Mouse (Mus musculus) kidney, embryonic 15.5 days (tissue): ENCODE results near the gene Ntn5. TPM values are rescaled to one million over a fixed set of nuclear protein-coding genes. Genes with fewer than 3 reads are reported as not detected.

Source experiments
- polyA plus RNA-seq: library from polyadenylated mRNA; unstranded; fragments of >200 nt; fragmentation: Nextera tagmentation; extraction: Ambion mirVana; gene quantifications from 2 replicates; pipeline ENCODE4 v1.2.1, GENCODE M21; 2015

The Ntn5 gene
- polyA plus RNA-seq, 1 experiment from 2014 or later: 0.21 TPM

Other genes starting within 250 kb of the Ntn5 start
- 37.6 and 40.8 TPM in 2 replicates for gene Gys1, start 249.2 kb upstream of the Ntn5 start, polyA plus RNA-seq
- gene Ruvbl2, start 245.9 kb upstream of the Ntn5 start, polyA plus RNA-seq: 165 and 167 TPM in 2 replicates
- 4,509 and 4,690 TPM in 2 replicates for gene Ftl1, start 224.1 kb upstream of the Ntn5 start, polyA plus RNA-seq
- gene Bax, start 217.1 kb upstream of the Ntn5 start, polyA plus RNA-seq: 184 and 195 TPM in 2 replicates
- 1.0 and 1.1 TPM in 2 replicates for gene Tulp2, start 202.1 kb upstream of the Ntn5 start, polyA plus RNA-seq
- gene Gm45808, start 197.2 kb upstream of the Ntn5 start, polyA plus RNA-seq: not detected in 2 replicates
- gene Dhdh, start 195.2 kb upstream of the Ntn5 start, polyA plus RNA-seq: 3.3 and 3.5 TPM in 2 replicates
- gene Nucb1, start 173.6 kb upstream of the Ntn5 start, polyA plus RNA-seq: 221 and 252 TPM in 2 replicates
- gene Ppp1r15a, start 157.8 kb upstream of the Ntn5 start, polyA plus RNA-seq: 18.6 and 24.7 TPM in 2 replicates
- 4.5 and 5.1 TPM in 2 replicates for gene Plekha4, start 157.7 kb upstream of the Ntn5 start, polyA plus RNA-seq
- 11.8 and 14.8 TPM in 2 replicates for gene Hsd17b14, start 129.1 kb upstream of the Ntn5 start, polyA plus RNA-seq
- 75.4 and 78.5 TPM in 2 replicates for gene Bcat2, start 113.9 kb upstream of the Ntn5 start, polyA plus RNA-seq
- 0.32 TPM in 1 of 2 replicates, not detected in the other for gene Fgf21, start 68.5 kb upstream of the Ntn5 start, polyA plus RNA-seq
- gene Fut1, start 66.7 kb upstream of the Ntn5 start, polyA plus RNA-seq: 0.06 and 0.21 TPM in 2 replicates
- 0.14 and 0.17 TPM in 2 replicates for gene Izumo1, start 62.2 kb upstream of the Ntn5 start, polyA plus RNA-seq
- 16.1 and 18.0 TPM in 2 replicates for gene Rasip1, start 56.5 kb upstream of the Ntn5 start, polyA plus RNA-seq
- 7.5 and 9.0 TPM in 2 replicates for gene Mamstr, start 44.0 kb upstream of the Ntn5 start, polyA plus RNA-seq
- gene Fut2, start 17.6 kb upstream of the Ntn5 start, polyA plus RNA-seq: 0.42 and 3.7 TPM in 2 replicates
- gene Sec1, start 10.4 kb downstream of the Ntn5 start, polyA plus RNA-seq: 0.19 and 0.29 TPM in 2 replicates
- gene Car11, start 15.8 kb downstream of the Ntn5 start, polyA plus RNA-seq: 8.6 and 8.8 TPM in 2 replicates
- gene Dbp, start 21.1 kb downstream of the Ntn5 start, polyA plus RNA-seq: 3.7 and 4.7 TPM in 2 replicates
- 1,132 and 1,166 TPM in 2 replicates for gene Rpl18, start 31.4 kb downstream of the Ntn5 start, polyA plus RNA-seq
- gene Sphk2, start 34.0 kb downstream of the Ntn5 start, polyA plus RNA-seq: 28.1 and 33.7 TPM in 2 replicates
- gene Fam83e, start 37.2 kb downstream of the Ntn5 start, polyA plus RNA-seq: 1.4 and 2.5 TPM in 2 replicates
- not detected in 2 replicates for gene Spaca4, start 41.8 kb downstream of the Ntn5 start, polyA plus RNA-seq
- gene Lmtk3, start 99.7 kb downstream of the Ntn5 start, polyA plus RNA-seq: 2.5 and 3.1 TPM in 2 replicates
- gene Sult2b1, start 100.6 kb downstream of the Ntn5 start, polyA plus RNA-seq: 2.8 and 3.2 TPM in 2 replicates
- gene Cyth2, start 130.6 kb downstream of the Ntn5 start, polyA plus RNA-seq: 130 and 132 TPM in 2 replicates
- gene Kcnj14, start 140.8 kb downstream of the Ntn5 start, polyA plus RNA-seq: 1.4 and 1.6 TPM in 2 replicates
- gene Grwd1, start 146.9 kb downstream of the Ntn5 start, polyA plus RNA-seq: 82.5 and 86.3 TPM in 2 replicates
- gene Kdelr1, start 188.8 kb downstream of the Ntn5 start, polyA plus RNA-seq: 83.8 and 89.1 TPM in 2 replicates
- 0.42 and 0.47 TPM in 2 replicates for gene Grin2d, start 194.4 kb downstream of the Ntn5 start, polyA plus RNA-seq
- 0.93 and 1.1 TPM in 2 replicates for gene Syngr4, start 212.7 kb downstream of the Ntn5 start, polyA plus RNA-seq
- gene Tmem143, start 212.9 kb downstream of the Ntn5 start, polyA plus RNA-seq: 6.2 and 6.5 TPM in 2 replicates
- gene Emp3, start 237.4 kb downstream of the Ntn5 start, polyA plus RNA-seq: 164 and 194 TPM in 2 replicates
- 10.8 and 12.2 TPM in 2 replicates for gene Ccdc114, start 240.1 kb downstream of the Ntn5 start, polyA plus RNA-seq